Mouse (Mus musculus) erythroblast, embryonic 14.5 days (primary cell): ENCODE measurements around the gene Zfp287.

ENCODE experiments used
- GATA1 ChIP-seq: IDR thresholded peaks from 2 replicates; pipeline ENCODE4 v1.6.1; 2012; ENCODE audit warnings: low read length, inconsistent platforms, mixed read lengths
- TAL1 ChIP-seq: IDR thresholded peaks from 3 replicates; pipeline ENCODE4 v1.6.1; 2012; ENCODE audit warnings: low read length, inconsistent platforms, mixed read lengths

DNA sequence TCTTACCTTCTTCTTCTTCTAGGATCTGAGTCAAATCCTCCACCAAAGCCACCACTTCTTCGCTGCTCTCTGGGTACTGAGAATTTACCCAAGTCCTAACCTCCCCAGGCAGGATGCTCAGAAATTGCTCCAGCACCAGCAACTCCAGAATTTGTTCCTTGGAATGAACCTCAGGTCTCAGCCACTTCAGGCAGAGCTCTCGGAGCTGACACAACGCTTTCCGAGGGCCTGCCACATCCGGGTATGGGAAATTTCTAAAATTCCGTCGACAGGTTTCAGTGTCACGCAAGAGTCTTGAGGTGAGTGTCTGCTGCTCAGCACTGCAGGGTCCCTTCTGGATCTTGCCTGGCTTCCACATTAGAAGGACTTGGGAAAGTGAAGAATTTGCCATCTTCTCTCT is 3.4 kb downstream of the Zfp287 start:
- TF ChIP-seq GATA1 (no peak), TAL1 (no peak)
